Mouse (Mus musculus) gastrocnemius, postnatal 36 days (tissue): ENCODE measurements at regions not wholly inside any gene's neighbourhood (a gene's known extent, or its start where the extent isn't known, plus 50 kb on each side); places are given as distances from the start of the nearest gene placed in this dataset.
"Not testable (repeated sequence)": the region's sequence is repeated elsewhere in the genome, so short reads cannot be mapped to it uniquely, and the experiment has no call there.

Experiments
- DNase-seq, 2 experiments: peaks; one replicate each; pipeline ENCODE4 v3.0.0; 2022
- intact Hi-C: fragments of 180-260 bp; cut with DNase I; formaldehyde crosslinking; loops from one replicate; pipeline ENCODE4 v1.15.1; 2025

GRCm38 (mm10) chr12:21680026-21680425, 262.6 kb upstream of the Ywhaq start:
- intact Hi-C loops: not testable (repeated sequence)
- peak in 1 of 2 experiments; percentile 4 for DNase-seq

GRCm38 (mm10) chr12:21649381-21649780, 231.9 kb upstream of the Ywhaq start:
- DNase-seq, intact Hi-C loops: not testable (repeated sequence)

- peak; percentile 33 to 44 for DNase-seq
- intact Hi-C loops: loop anchor here (10.0 kb wide), 1 partner anchor 89 kb away; no protein-coding TSS in a partner anchor
Observed at GRCm38 (mm10) chr12:21613781-21614180, 196.3 kb upstream of the Ywhaq start.

- DNase-seq: no peak
- intact Hi-C loops: no loop called here
Observed at GRCm38 (mm10) chr12:21568415-21569040, 151.1 kb upstream of the Ywhaq start.

- intact Hi-C loops, DNase-seq: not testable (repeated sequence)
Observed at GRCm38 (mm10) chr12:21543962-21544361, 126.5 kb upstream of the Ywhaq start.

- peak; percentile 68 for DNase-seq
- intact Hi-C loops: not testable (repeated sequence)
Observed at GRCm38 (mm10) chr12:21543153-21543894, 125.9 kb upstream of the Ywhaq start.

- DNase-seq: no peak
- intact Hi-C loops: no loop called here
Observed at GRCm38 (mm10) chr12:21531766-21532165, 114.3 kb upstream of the Ywhaq start.

GRCm38 (mm10) chr12:21529367-21529766, 111.9 kb upstream of the Ywhaq start:
- intact Hi-C loops: loop anchor here (10.0 kb wide), 1 partner anchor 85 kb away; no protein-coding TSS in a partner anchor
- DNase-seq: not testable (repeated sequence)

GRCm38 (mm10) chr12:21527336-21527735, 109.9 kb upstream of the Ywhaq start:
- not testable (repeated sequence) for DNase-seq
- intact Hi-C loops: loop anchor here (10.0 kb wide), 1 partner anchor 87 kb away; no protein-coding TSS in a partner anchor

GRCm38 (mm10) chr12:21526906-21527305, 109.5 kb upstream of the Ywhaq start:
- not testable (repeated sequence) for DNase-seq

GRCm38 (mm10) chr12:21525567-21525966, 108.1 kb upstream of the Ywhaq start:
- DNase-seq: not testable (repeated sequence)
- intact Hi-C loops: loop anchor here (10.0 kb wide), 1 partner anchor 89 kb away; no protein-coding TSS in a partner anchor

More at GRCm38 (mm10) chr12:21526906-21527305, 109.5 kb upstream of the Ywhaq start:
- intact Hi-C loops: loop anchor here (10.0 kb wide), 1 partner anchor 88 kb away; no protein-coding TSS in a partner anchor

- intact Hi-C loops: loop anchor here (10.0 kb wide), 1 partner anchor 92 kb away; no protein-coding TSS in a partner anchor
- no peak for DNase-seq
Observed at GRCm38 (mm10) chr12:21522621-21523020, 105.2 kb upstream of the Ywhaq start.

- intact Hi-C loops: no loop called here
- no peak for DNase-seq
Observed at GRCm38 (mm10) chr12:21519058-21519457, 101.6 kb upstream of the Ywhaq start.

- intact Hi-C loops: no loop called here
- DNase-seq: no peak
Observed at GRCm38 (mm10) chr12:21512736-21513135, 95.3 kb upstream of the Ywhaq start.

- DNase-seq: no peak
- intact Hi-C loops: no loop called here
Observed at GRCm38 (mm10) chr12:21511043-21511665, 93.7 kb upstream of the Ywhaq start.

GRCm38 (mm10) chr12:21507080-21507479, 89.6 kb upstream of the Ywhaq start:
- no peak for DNase-seq
- intact Hi-C loops: no loop called here

- no peak for DNase-seq
- intact Hi-C loops: no loop called here
Observed at GRCm38 (mm10) chr12:21505731-21506368, 88.4 kb upstream of the Ywhaq start.

- intact Hi-C loops: no loop called here
- no peak for DNase-seq
Observed at GRCm38 (mm10) chr12:21503250-21503649, 85.8 kb upstream of the Ywhaq start.

GRCm38 (mm10) chr12:21496974-21497373, 79.5 kb upstream of the Ywhaq start:
- intact Hi-C loops: no loop called here
- DNase-seq: no peak

GRCm38 (mm10) chr12:21495511-21495910, 78.1 kb upstream of the Ywhaq start:
- DNase-seq: no peak
- intact Hi-C loops: no loop called here

- intact Hi-C loops: no loop called here
- DNase-seq: no peak
Observed at GRCm38 (mm10) chr12:21493471-21493870, 76.0 kb upstream of the Ywhaq start.
